Mouse (Mus musculus): ENCODE measurements around the gene Slc37a1. TPM values are rescaled to one million over a fixed set of nuclear protein-coding genes. Genes with fewer than 3 reads are reported as not detected.

Slc37a1 gene
- total RNA-seq, 1 experiment from 2014 or later, result 15.5 TPM

Other genes starting within 250 kb of the Slc37a1 start
- 5.6 and 15.8 TPM in 2 replicates for gene Abcg1, start 229.1 kb upstream of the Slc37a1 start, total RNA-seq (2021)
- not detected in 2 replicates for gene Tff3, start 157.1 kb upstream of the Slc37a1 start, total RNA-seq (2021)
- gene Tff2, start 142.5 kb upstream of the Slc37a1 start, total RNA-seq (2021), result not detected in 2 replicates
- not detected in 2 replicates for gene Tff1, start 121.5 kb upstream of the Slc37a1 start, total RNA-seq (2021)
- gene Tmprss3, start 87.8 kb upstream of the Slc37a1 start, total RNA-seq (2021), result not detected in 2 replicates
- gene Ubash3a, start 78.9 kb upstream of the Slc37a1 start, total RNA-seq (2021), result not detected in 2 replicates
- gene Rsph1, start 9.4 kb upstream of the Slc37a1 start, total RNA-seq (2021), result 4.3 and 6.4 TPM in 2 replicates
- gene Pde9a, start 99.4 kb downstream of the Slc37a1 start, total RNA-seq (2021), result 1.4 and 2.5 TPM in 2 replicates
- 16.1 and 27.8 TPM in 2 replicates for gene Wdr4, start 233.2 kb downstream of the Slc37a1 start, total RNA-seq (2021)
- 379 and 390 TPM in 2 replicates for gene Ndufv3, start 233.3 kb downstream of the Slc37a1 start, total RNA-seq (2021)

Data from adrenal gland, postnatal 25 days (tissue).